Mouse (Mus musculus) spleen, adult 18-20 months (tissue): ENCODE measurements around the gene BC048679.

ENCODE experiments used
- DNase-seq, 2 experiments: peaks; one replicate each; pipeline ENCODE4 v3.0.0; 2022; ENCODE audit warnings: mixed read lengths in 2 of 2

Gene BC048679

DNA sequence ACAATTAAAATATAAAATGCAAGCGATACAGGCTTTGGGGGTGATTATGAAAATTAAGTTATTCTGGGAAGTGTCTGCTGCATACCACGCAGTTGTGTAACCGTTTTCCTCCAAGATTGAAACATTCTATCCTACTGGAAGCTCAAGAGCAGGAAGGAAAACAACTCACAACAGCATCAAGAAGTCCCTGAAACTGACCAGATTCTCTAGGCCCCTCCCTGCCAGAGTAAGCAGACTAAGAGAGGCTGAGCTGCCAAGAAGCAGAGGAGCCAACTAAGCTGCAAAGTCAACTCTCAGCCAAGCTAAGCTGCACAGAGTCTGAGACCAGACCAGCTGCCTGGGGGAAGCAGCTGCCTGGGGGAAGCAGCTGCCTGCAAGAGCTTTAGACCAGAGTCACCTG lies 22.9 kb downstream of the BC048679 start:
- DNase-seq, result no peak

DNA sequence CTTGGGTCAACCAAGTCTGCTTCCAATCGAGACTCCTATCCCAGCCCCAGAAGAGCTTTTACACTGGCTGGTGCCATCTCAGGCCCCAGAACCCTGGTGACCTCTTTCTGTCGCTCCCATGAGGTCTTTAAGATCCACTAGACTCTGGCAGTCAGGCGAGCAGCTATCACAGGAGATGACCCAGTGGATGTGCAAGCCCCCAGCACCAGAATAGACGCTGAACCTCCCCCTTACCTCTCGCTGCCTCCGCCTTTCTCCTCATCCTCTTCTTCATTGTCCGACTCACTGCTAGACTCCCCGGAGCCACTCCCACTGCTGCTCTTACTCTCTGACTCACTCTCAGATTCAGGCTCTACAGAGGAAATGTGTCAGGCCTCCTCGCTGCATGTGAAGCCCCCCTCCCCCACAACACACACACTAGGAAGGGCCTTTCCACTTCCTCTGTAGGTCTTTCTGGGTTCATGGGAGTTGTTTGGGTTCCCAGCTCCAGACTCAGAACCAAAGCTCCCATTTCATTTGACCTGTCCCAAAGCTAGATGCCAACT lies 33.1 kb downstream of the BC048679 start:
- no peak for DNase-seq

- no peak for DNase-seq
Measured at GRCm38 (mm10) chr7:81464116-81464515, 34.0 kb downstream of the BC048679 start.

- no peak for DNase-seq
Measured at GRCm38 (mm10) chr7:81462815-81463214, 35.3 kb downstream of the BC048679 start.

DNA sequence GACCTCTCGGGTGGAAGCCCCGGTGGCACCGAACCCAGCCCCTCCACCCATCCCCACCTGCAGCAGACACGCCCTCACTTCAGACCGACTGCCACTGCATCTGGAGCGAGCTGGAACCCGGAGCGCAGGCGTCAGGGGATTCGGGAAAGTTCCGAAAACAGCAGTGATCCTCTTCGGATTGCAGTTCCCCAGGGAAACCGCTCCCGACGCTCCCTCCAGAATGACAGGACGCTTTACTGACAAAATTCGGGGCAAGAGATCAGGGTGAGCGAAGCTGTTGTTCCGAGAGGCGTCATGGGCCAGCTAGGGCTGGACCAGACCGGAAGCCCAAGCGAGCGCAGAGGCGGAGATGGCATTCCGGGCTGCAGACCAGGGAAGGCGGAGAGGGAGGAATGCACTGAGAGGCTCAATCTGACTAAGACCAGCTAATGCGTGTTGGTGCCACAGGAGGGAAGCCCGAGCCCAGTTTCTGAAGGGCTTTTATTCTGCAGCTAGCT lies 42.9 kb downstream of the BC048679 start, which contains the start of gene Cpeb1:
Gene Cpeb1, minus strand, starts transcription at position 311 of the 497 bp plus-strand sequence.
- peak in 1 of 2 experiments; percentile 7 for DNase-seq

- peak in 1 of 2 experiments; percentile 16 for DNase-seq
Measured at GRCm38 (mm10) chr7:81454331-81455039, 43.6 kb downstream of the BC048679 start.

- peak in 1 of 2 experiments; percentile 19 for DNase-seq
Measured at GRCm38 (mm10) chr7:81453443-81454274, 44.4 kb downstream of the BC048679 start.

GRCm38 (mm10) chr7:81452971-81453441 lies 45.1 kb downstream of the BC048679 start:
- DNase-seq, result no peak
